ENCODE assay signal across 19 mouse cellular contexts in genomic region chr10:43093440-43093839, GRCm38 (mm10).
DNase-seq lines count a peak whose midpoint lies in the region; ATAC-seq and TF ChIP-seq lines count a peak whose summit lies in the region.
"Had no signal": no experiment of that assay in that cellular context is flagged by ENCODE, and none has a peak within 500 bp of the region (broad histone marks: within the 10 kb centered on the region; RNA-seq: fewer than 3 reads in every experiment).

No protein-coding gene starts in this region.

- peaks cover 5% of the 10 kb centered on the region; the same call in 1 of the 2 replicates for H3K36me3 ChIP-seq in neural tube, embryonic 13.5 days
- no peaks in the 10 kb centered on the region for H3K36me3 ChIP-seq in neural tube, embryonic 15.5 days
- peaks cover 7% of the 10 kb centered on the region; the same call in 1 of the 2 replicates for H3K36me3 ChIP-seq in forebrain, embryonic 13.5 days (ENCODE audit: poor library complexity, severe bottlenecking)
- H3K36me3 ChIP-seq in kidney, embryonic 15.5 days: no peaks in the 10 kb centered on the region
- H3K36me3 ChIP-seq: embryonic facial prominence, embryonic 15.5 days; G1E had no signal

- no peaks in the 10 kb centered on the region for H3K9me3 ChIP-seq in neural tube, embryonic 13.5 days
- no peaks in the 10 kb centered on the region for H3K9me3 ChIP-seq in neural tube, embryonic 15.5 days (replicated peaks)
- H3K9me3 ChIP-seq in forebrain, embryonic 13.5 days (replicated peaks): no peaks in the 10 kb centered on the region; the same call in 1 of the 2 replicates
- no peaks in the 10 kb centered on the region for H3K9me3 ChIP-seq in kidney, embryonic 15.5 days (replicated peaks)
- H3K9me3 ChIP-seq: embryonic facial prominence, embryonic 15.5 days; G1E; heart, embryonic 13.5 days had no signal

- peaks cover 3% of the 10 kb centered on the region; the same call in 1 of the 2 replicates for H3K27me3 ChIP-seq in neural tube, embryonic 13.5 days
- no peaks in the 10 kb centered on the region for H3K27me3 ChIP-seq in neural tube, embryonic 15.5 days (replicated peaks)
- H3K27me3 ChIP-seq in forebrain, embryonic 13.5 days: no peaks in the 10 kb centered on the region
- H3K27me3 ChIP-seq in kidney, embryonic 15.5 days: no peaks in the 10 kb centered on the region
- H3K27me3 ChIP-seq: embryonic facial prominence, embryonic 15.5 days; heart, embryonic 13.5 days had no signal

- TF ChIP-seq CTCF in layer of hippocampus, adult 2 months (conservative IDR thresholded peaks at IDR 0.05): peak; percentile 37

- WGBS in neural tube, embryonic 13.5 days: 78% methylated on average over 10 of the region's 10 CpGs
- 77% methylated on average over 10 of the region's 10 CpGs for WGBS in neural tube, embryonic 15.5 days
- 69% methylated on average over 10 of the region's 10 CpGs for WGBS in forebrain, embryonic 13.5 days
- 85% methylated on average over 10 of the region's 10 CpGs for WGBS in kidney, embryonic 15.5 days

- no peak for ATAC-seq in neural tube, embryonic 13.5 days (ENCODE audit: low read depth)
- ATAC-seq in neural tube, embryonic 15.5 days (ENCODE audit: low FRiP score): no peak; the same call in 1 of the 2 replicates
- peak; percentile 62 for ATAC-seq in forebrain, embryonic 13.5 days
- no peak for ATAC-seq in kidney, embryonic 15.5 days (replicated peaks; ENCODE audit: low FRiP score)
- ATAC-seq: intestine, embryonic 16.5 days had no signal

- DNase-seq in layer of hippocampus, adult 2 months (ENCODE audit: low spot score in 2 of 2): peak in 1 of 2 experiments; percentile 56
- no peak for DNase-seq in layer of hippocampus, postnatal 14 days (ENCODE audit: low spot score in 2 of 2)
- DNase-seq in right cerebral cortex, postnatal 36 days (ENCODE audit: low spot score in 2 of 2): peak; percentile 37 to 41
- DNase-seq in urinary bladder, adult 2 months (ENCODE audit: low spot score): no peak
- DNase-seq: adrenal gland, adult 8-10 months; cerebellum, adult 9-11 months; heart, postnatal 4 days; kidney, postnatal 10 days; lung, embryonic 14.5 days; thymus, adult 2 months had no signal

- H3K4me2 ChIP-seq in neural tube, embryonic 13.5 days: no peak overlapping the region
- no peak overlapping the region for H3K4me2 ChIP-seq in neural tube, embryonic 15.5 days
- no peak overlapping the region for H3K4me2 ChIP-seq in forebrain, embryonic 13.5 days
- no peak overlapping the region for H3K4me2 ChIP-seq in kidney, embryonic 15.5 days
- H3K4me2 ChIP-seq: embryonic facial prominence, embryonic 15.5 days; heart, embryonic 13.5 days; lung, embryonic 14.5 days had no signal

- H3K27ac ChIP-seq in layer of hippocampus, adult 2 months: peak overlapping the region; percentile 64; the same call in 1 of the 2 replicates
- H3K27ac ChIP-seq in neural tube, embryonic 13.5 days (replicated peaks): 0 out of 2 replicates have a peak overlapping the region, but pooled peaks have one; percentile 34
- no peak overlapping the region for H3K27ac ChIP-seq in neural tube, embryonic 15.5 days (replicated peaks)
- peak overlapping the region; percentile 19 for H3K27ac ChIP-seq in forebrain, embryonic 13.5 days
- no peak overlapping the region for H3K27ac ChIP-seq in kidney, embryonic 15.5 days
- H3K27ac ChIP-seq: embryonic facial prominence, embryonic 15.5 days; heart, embryonic 13.5 days; macrophage had no signal

- no peak overlapping the region for H3K9ac ChIP-seq in neural tube, embryonic 13.5 days
- H3K9ac ChIP-seq in neural tube, embryonic 15.5 days (replicated peaks): no peak overlapping the region
- H3K9ac ChIP-seq in forebrain, embryonic 13.5 days: 0 out of 2 replicates have a peak overlapping the region, but pooled peaks have one; percentile 21
- H3K9ac ChIP-seq in kidney, embryonic 15.5 days: no peak overlapping the region
- H3K9ac ChIP-seq: embryonic facial prominence, embryonic 15.5 days; heart, embryonic 13.5 days; lung, embryonic 14.5 days had no signal

- peaks cover 69% of the 10 kb centered on the region for H3K4me1 ChIP-seq in neural tube, embryonic 13.5 days (replicated peaks)
- H3K4me1 ChIP-seq in neural tube, embryonic 15.5 days: peaks cover 45% of the 10 kb centered on the region
- peaks cover 66% of the 10 kb centered on the region for H3K4me1 ChIP-seq in forebrain, embryonic 13.5 days
- peaks cover 13% of the 10 kb centered on the region for H3K4me1 ChIP-seq in kidney, embryonic 15.5 days
- H3K4me1 ChIP-seq: embryonic facial prominence, embryonic 15.5 days had no signal

- no peak overlapping the region for H3K4me3 ChIP-seq in layer of hippocampus, adult 2 months
- no peak overlapping the region for H3K4me3 ChIP-seq in neural tube, embryonic 13.5 days
- no peak overlapping the region for H3K4me3 ChIP-seq in neural tube, embryonic 15.5 days (replicated peaks)
- no peak overlapping the region for H3K4me3 ChIP-seq in forebrain, embryonic 13.5 days
- no peak overlapping the region for H3K4me3 ChIP-seq in kidney, embryonic 15.5 days (replicated peaks)
- H3K4me3 ChIP-seq: embryonic facial prominence, embryonic 15.5 days; heart, embryonic 13.5 days had no signal

Comparison
In these comparisons a context has a peak if more than half of its experiments do, and no peak if none do; other contexts are left out.
1. H3K27ac ChIP-seq: peak in layer of hippocampus, adult 2 months (single experiment), neural tube, embryonic 13.5 days (single experiment) and forebrain, embryonic 13.5 days (single experiment); none in neural tube, embryonic 15.5 days (single experiment) and kidney, embryonic 15.5 days (single experiment).
2. DNase-seq: peak in right cerebral cortex, postnatal 36 days (2 of 2); none in layer of hippocampus, postnatal 14 days (0 of 2) and urinary bladder, adult 2 months (single experiment).